Mouse (Mus musculus): ENCODE measurements at regions not wholly inside any gene's neighbourhood (a gene's known extent, or its start where the extent isn't known, plus 50 kb on each side); places are given as distances from the start of the nearest gene placed in this dataset.

DNA sequence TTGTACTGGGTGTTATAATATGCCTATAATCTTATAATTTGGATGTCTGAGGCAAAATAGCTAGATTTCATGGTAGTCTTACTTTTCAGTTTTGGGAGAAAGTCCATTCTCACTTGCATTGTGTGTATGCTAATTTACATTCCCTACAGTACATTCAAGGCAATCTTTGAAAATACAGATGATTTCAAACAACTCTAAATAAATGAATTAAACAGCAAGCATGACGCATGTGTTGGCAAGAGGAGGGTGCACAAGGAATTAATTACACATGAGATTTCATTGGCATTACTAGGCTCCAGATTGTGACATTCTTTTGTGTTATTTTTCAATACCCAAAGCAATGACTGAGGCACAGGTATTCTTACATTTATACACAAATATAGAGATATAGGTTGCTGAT lies 495.2 kb upstream of the Cypt12 start:
- Histone ChIP-seq H3K27ac (ENCODE audit: low read depth, low read length) (no peak overlapping the region), H3K9me3 (replicated peaks; ENCODE audit: control insufficient read depth, low read length) (no peaks in the 10 kb centered on the region), H3K36me3 (ENCODE audit: control insufficient read depth, insufficient read depth, low read length) (no peaks in the 10 kb centered on the region), H3K4me2 (ENCODE audit: low read length) (no peak overlapping the region), H3K4me3 (ENCODE audit: low read depth, low read length) (no peak overlapping the region), H3K9ac (ENCODE audit: low read length) (no peak overlapping the region), H3K27me3 (replicated peaks; ENCODE audit: control insufficient read depth, insufficient read depth, low read length) (no peaks in the 10 kb centered on the region), H3K4me1 (ENCODE audit: control insufficient read depth, insufficient read depth, low read length) (no peaks in the 10 kb centered on the region)
- 24% methylated on average over 1 of the region's 1 CpGs for WGBS
- DNase-seq (ENCODE audit: low spot score) (peak; percentile 64), ATAC-seq (no peak)

- 77% methylated on average over 5 of the region's 5 CpGs for WGBS
- no peaks in the 10 kb centered on the region for H3K9me3 ChIP-seq (replicated peaks; ENCODE audit: control insufficient read depth, low read length)
- DNase-seq (ENCODE audit: low spot score): peak; percentile 41
- H3K36me3 ChIP-seq (ENCODE audit: control insufficient read depth, insufficient read depth, low read length): no peaks in the 10 kb centered on the region
- no peak overlapping the region for H3K27ac ChIP-seq (ENCODE audit: low read depth, low read length)
- H3K4me2 ChIP-seq (ENCODE audit: low read length): no peak overlapping the region
- ATAC-seq: peak; percentile 40; the same call in 1 of the 2 replicates
- H3K9ac ChIP-seq (ENCODE audit: low read length): no peak overlapping the region
- H3K27me3 ChIP-seq (replicated peaks; ENCODE audit: control insufficient read depth, insufficient read depth, low read length): no peaks in the 10 kb centered on the region
- H3K4me3 ChIP-seq (ENCODE audit: low read depth, low read length): no peak overlapping the region
- no peaks in the 10 kb centered on the region for H3K4me1 ChIP-seq (ENCODE audit: control insufficient read depth, insufficient read depth, low read length)
Measured at GRCm38 (mm10) chr3:17460545-17460944, 487.7 kb upstream of the Cypt12 start.

GRCm38 (mm10) chr3:17461365-17461764 lies 486.8 kb upstream of the Cypt12 start:
- WGBS: 92% methylated on average over 4 of the region's 4 CpGs
- no peaks in the 10 kb centered on the region for H3K9me3 ChIP-seq (replicated peaks; ENCODE audit: control insufficient read depth, low read length)
- no peaks in the 10 kb centered on the region for H3K36me3 ChIP-seq (ENCODE audit: control insufficient read depth, insufficient read depth, low read length)
- ATAC-seq (no peak), DNase-seq (ENCODE audit: low spot score) (no peak)
- H3K4me2 ChIP-seq (ENCODE audit: low read length): no peak overlapping the region
- H3K4me1 ChIP-seq (ENCODE audit: control insufficient read depth, insufficient read depth, low read length): no peaks in the 10 kb centered on the region
- H3K27me3 ChIP-seq (replicated peaks; ENCODE audit: control insufficient read depth, insufficient read depth, low read length): no peaks in the 10 kb centered on the region
- H3K4me3 ChIP-seq (ENCODE audit: low read depth, low read length): no peak overlapping the region
- H3K27ac ChIP-seq (ENCODE audit: low read depth, low read length): no peak overlapping the region
- no peak overlapping the region for H3K9ac ChIP-seq (ENCODE audit: low read length)

DNA sequence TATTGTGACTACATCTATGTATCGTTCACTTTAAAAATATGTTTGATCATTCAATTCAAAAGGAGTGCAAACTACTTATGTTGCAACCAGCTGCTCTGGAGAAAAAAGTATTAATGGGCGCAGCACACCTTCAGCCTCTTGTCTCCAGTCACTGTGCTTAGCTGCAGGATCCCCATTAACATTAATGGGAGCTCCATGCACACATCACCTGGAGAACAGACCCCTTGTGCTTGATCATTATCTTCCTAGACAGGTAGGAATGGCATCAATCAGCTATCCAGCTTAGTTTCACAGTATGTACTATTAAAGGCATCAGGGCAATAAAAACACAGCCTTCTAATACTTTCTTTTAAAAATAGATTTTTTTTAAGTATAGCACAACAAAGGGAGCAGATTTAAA lies 474.4 kb upstream of the Cypt12 start:
- WGBS: 91% methylated on average over 2 of the region's 2 CpGs
- Histone ChIP-seq H3K4me2 (ENCODE audit: low read length) (no peak overlapping the region), H3K27me3 (replicated peaks; ENCODE audit: control insufficient read depth, insufficient read depth, low read length) (no peaks in the 10 kb centered on the region), H3K4me3 (ENCODE audit: low read depth, low read length) (no peak overlapping the region), H3K9ac (ENCODE audit: low read length) (no peak overlapping the region), H3K27ac (ENCODE audit: low read depth, low read length) (no peak overlapping the region), H3K36me3 (ENCODE audit: control insufficient read depth, insufficient read depth, low read length) (no peaks in the 10 kb centered on the region), H3K4me1 (ENCODE audit: control insufficient read depth, insufficient read depth, low read length) (no peaks in the 10 kb centered on the region), H3K9me3 (replicated peaks; ENCODE audit: control insufficient read depth, low read length) (no peaks in the 10 kb centered on the region)
- peak; percentile 3 for DNase-seq (ENCODE audit: low spot score)
- no peak; the same call in 1 of the 2 replicates for ATAC-seq

GRCm38 (mm10) chr3:17489240-17490142 lies 458.7 kb upstream of the Cypt12 start:
- Histone ChIP-seq H3K36me3 (ENCODE audit: control insufficient read depth, insufficient read depth, low read length) (no peaks in the 10 kb centered on the region), H3K27me3 (replicated peaks; ENCODE audit: control insufficient read depth, insufficient read depth, low read length) (no peaks in the 10 kb centered on the region), H3K9ac (ENCODE audit: low read length) (0 out of 2 replicates have a peak overlapping the region, but pooled peaks have one; percentile 9), H3K27ac (ENCODE audit: low read depth, low read length) (no peak overlapping the region), H3K4me1 (ENCODE audit: control insufficient read depth, insufficient read depth, low read length) (no peaks in the 10 kb centered on the region), H3K4me3 (ENCODE audit: low read depth, low read length) (no peak overlapping the region), H3K9me3 (replicated peaks; ENCODE audit: control insufficient read depth, low read length) (no peaks in the 10 kb centered on the region), H3K4me2 (ENCODE audit: low read length) (no peak overlapping the region)
- DNase-seq (ENCODE audit: low spot score): peak; percentile 36
- ATAC-seq: peak; percentile 84
- 23% methylated on average over 4 of the region's 4 CpGs for WGBS

- no peak for ATAC-seq
- H3K4me1 ChIP-seq (ENCODE audit: control insufficient read depth, insufficient read depth, low read length): no peaks in the 10 kb centered on the region
- H3K27me3 ChIP-seq (replicated peaks; ENCODE audit: control insufficient read depth, insufficient read depth, low read length): no peaks in the 10 kb centered on the region
- no peak overlapping the region for H3K4me2 ChIP-seq (ENCODE audit: low read length)
- no peaks in the 10 kb centered on the region for H3K9me3 ChIP-seq (replicated peaks; ENCODE audit: control insufficient read depth, low read length)
- no peak overlapping the region for H3K4me3 ChIP-seq (ENCODE audit: low read depth, low read length)
- H3K9ac ChIP-seq (ENCODE audit: low read length): no peak overlapping the region
- no peak for DNase-seq (ENCODE audit: low spot score)
- no peaks in the 10 kb centered on the region for H3K36me3 ChIP-seq (ENCODE audit: control insufficient read depth, insufficient read depth, low read length)
- H3K27ac ChIP-seq (ENCODE audit: low read depth, low read length): no peak overlapping the region
Measured at GRCm38 (mm10) chr3:17490632-17491031, 457.6 kb upstream of the Cypt12 start.

DNA sequence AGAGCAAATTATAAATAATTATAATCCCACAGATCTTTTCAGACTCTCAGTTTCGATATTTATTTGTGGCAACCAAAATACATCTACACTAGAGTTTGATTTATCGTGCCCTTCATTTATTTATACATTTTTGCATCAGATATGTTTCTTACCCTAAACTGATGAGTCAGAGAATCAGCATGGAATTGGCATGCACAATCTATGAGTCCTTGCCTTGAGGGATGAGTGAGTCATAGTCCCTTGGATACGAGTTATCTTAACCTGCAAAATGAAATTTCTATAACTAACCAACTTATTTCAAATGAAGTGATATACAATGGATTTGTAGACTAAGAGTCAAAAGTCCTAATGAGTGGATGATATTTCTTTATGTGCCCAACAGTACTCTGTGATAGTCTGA lies 449.9 kb upstream of the Cypt12 start:
- Histone ChIP-seq H3K36me3 (ENCODE audit: control insufficient read depth, insufficient read depth, low read length) (no peaks in the 10 kb centered on the region), H3K9ac (ENCODE audit: low read length) (no peak overlapping the region), H3K4me3 (ENCODE audit: low read depth, low read length) (no peak overlapping the region), H3K4me2 (ENCODE audit: low read length) (no peak overlapping the region), H3K27me3 (replicated peaks; ENCODE audit: control insufficient read depth, insufficient read depth, low read length) (no peaks in the 10 kb centered on the region), H3K4me1 (ENCODE audit: control insufficient read depth, insufficient read depth, low read length) (no peaks in the 10 kb centered on the region), H3K27ac (ENCODE audit: low read depth, low read length) (no peak overlapping the region), H3K9me3 (replicated peaks; ENCODE audit: control insufficient read depth, low read length) (no peaks in the 10 kb centered on the region)
- DNase-seq (ENCODE audit: low spot score) (no peak), ATAC-seq (no peak)
- 92% methylated on average over 3 of the region's 3 CpGs for WGBS

- Histone ChIP-seq H3K4me3 (ENCODE audit: low read depth, low read length) (no peak overlapping the region), H3K36me3 (ENCODE audit: control insufficient read depth, insufficient read depth, low read length) (no peaks in the 10 kb centered on the region), H3K4me1 (ENCODE audit: control insufficient read depth, insufficient read depth, low read length) (no peaks in the 10 kb centered on the region), H3K9ac (ENCODE audit: low read length) (no peak overlapping the region), H3K27ac (ENCODE audit: low read depth, low read length) (no peak overlapping the region), H3K4me2 (ENCODE audit: low read length) (no peak overlapping the region), H3K27me3 (replicated peaks; ENCODE audit: control insufficient read depth, insufficient read depth, low read length) (no peaks in the 10 kb centered on the region), H3K9me3 (replicated peaks; ENCODE audit: control insufficient read depth, low read length) (no peaks in the 10 kb centered on the region)
- DNase-seq (ENCODE audit: low spot score): peak; percentile 4
- no peak for ATAC-seq
- 47% methylated on average over 2 of the region's 2 CpGs for WGBS
Measured at GRCm38 (mm10) chr3:17501556-17501955, 446.7 kb upstream of the Cypt12 start.

GRCm38 (mm10) chr3:17541346-17541745 lies 406.9 kb upstream of the Cypt12 start:
- no peak overlapping the region for H3K4me3 ChIP-seq (ENCODE audit: low read depth, low read length)
- no peaks in the 10 kb centered on the region for H3K9me3 ChIP-seq (replicated peaks; ENCODE audit: control insufficient read depth, low read length)
- ATAC-seq: no peak
- no peak overlapping the region for H3K4me2 ChIP-seq (ENCODE audit: low read length)
- H3K9ac ChIP-seq (ENCODE audit: low read length): no peak overlapping the region
- no peaks in the 10 kb centered on the region for H3K36me3 ChIP-seq (ENCODE audit: control insufficient read depth, insufficient read depth, low read length)
- no peaks in the 10 kb centered on the region for H3K4me1 ChIP-seq (ENCODE audit: control insufficient read depth, insufficient read depth, low read length)
- DNase-seq (ENCODE audit: low spot score): no peak
- no peak overlapping the region for H3K27ac ChIP-seq (ENCODE audit: low read depth, low read length)
- no peaks in the 10 kb centered on the region for H3K27me3 ChIP-seq (replicated peaks; ENCODE audit: control insufficient read depth, insufficient read depth, low read length)
